ENCODE assay signal across 8 mouse cellular contexts in the genomic region with DNA sequence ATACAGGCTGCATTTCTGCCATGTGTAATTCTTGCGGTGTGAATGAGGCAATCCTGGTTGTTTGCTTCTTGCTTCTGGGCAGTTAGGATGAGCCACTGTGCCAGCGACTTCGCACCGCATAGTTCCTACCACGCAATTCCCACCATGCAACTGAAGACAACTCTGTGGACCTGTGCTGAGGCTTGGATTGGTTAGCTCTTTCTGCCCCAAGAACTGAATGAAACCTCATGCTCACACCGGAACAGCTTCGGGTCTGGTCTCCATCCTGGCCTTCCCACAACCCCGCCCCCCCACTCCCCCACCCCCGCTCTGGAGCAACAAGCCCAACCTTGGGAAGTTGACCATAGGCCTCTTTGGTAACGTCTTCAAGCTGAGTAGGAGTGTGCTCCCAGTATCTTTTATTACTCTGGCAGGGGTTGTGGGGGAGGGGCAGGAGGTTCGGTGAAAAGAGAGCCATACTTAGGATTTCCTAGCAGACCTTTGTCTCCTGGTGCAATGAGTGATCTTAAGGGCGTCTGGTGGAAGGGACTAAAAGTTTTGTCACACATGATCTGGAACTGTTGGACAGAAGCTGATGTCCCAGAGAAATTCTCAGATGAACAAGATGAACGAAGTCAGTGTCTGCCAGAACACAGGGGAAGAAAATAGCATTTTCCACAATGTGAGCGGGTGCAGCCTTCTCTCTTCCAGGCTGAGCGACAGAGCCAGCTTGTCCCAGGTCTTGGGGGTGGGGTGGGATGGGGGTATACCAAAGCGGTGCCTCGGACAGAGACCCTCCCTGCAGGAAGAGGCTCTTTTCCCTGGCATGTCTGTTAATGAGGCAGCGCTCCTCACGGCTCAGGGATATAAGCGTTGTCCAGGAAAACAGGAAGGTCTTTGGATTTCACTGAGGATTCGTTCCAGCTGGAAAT. TPM values are rescaled to one million over a fixed set of nuclear protein-coding genes. Genes with fewer than 3 reads are reported as not detected.
DNase-seq lines count a peak whose midpoint lies in the region; TF ChIP-seq lines count a peak whose summit lies in the region.

No protein-coding gene starts in this region.

- TF ChIP-seq POLR2A in embryonic fibroblast, embryonic 13.5 days (IDR thresholded peaks at IDR 0.05; ENCODE audit: low read depth, low read length), result 0 out of 2 replicates have a peak, but pooled peaks have one; percentile 17
- TF ChIP-seq POLR2A in myocyte (IDR thresholded peaks at IDR 0.05; ENCODE audit: insufficient read length, low read depth), result no peak

- no peaks in the 10 kb centered on the region for H3K36me3 ChIP-seq in limb, embryonic 10.5 days
- no peaks in the 10 kb centered on the region for H3K36me3 ChIP-seq in myocyte (ENCODE audit: control insufficient read depth, insufficient read depth)

- H3K79me2 ChIP-seq in myocyte (ENCODE audit: control insufficient read depth, insufficient read depth), result no peaks in the 10 kb centered on the region

- TF ChIP-seq CTCF in embryonic fibroblast, embryonic 13.5 days (IDR thresholded peaks at IDR 0.05; ENCODE audit: borderline replicate concordance, insufficient read depth, low read length), result no peak

- H3K4me3 ChIP-seq in embryonic fibroblast, embryonic 13.5 days (ENCODE audit: insufficient read depth, low read length), result no peak overlapping the region
- peak overlapping the region; percentile 34 for H3K4me3 ChIP-seq in limb, embryonic 10.5 days
- H3K4me3 ChIP-seq in myocyte, result peak overlapping the region; percentile 18

- H3K9me3 ChIP-seq in limb, embryonic 10.5 days (replicated peaks), result no peaks in the 10 kb centered on the region

- DNase-seq in lung, postnatal 10 days, result peak; percentile 31
- no peak for DNase-seq in lung, postnatal 36 days
- DNase-seq in heart, postnatal 14 days, result peak; percentile 11 to 44
- peak; percentile 51 for DNase-seq in limb, embryonic 10.5 days (ENCODE audit: low spot score)
- DNase-seq in Muller cell, postnatal 12 days (ENCODE audit: inconsistent ontology term), result no peak
- DNase-seq in spleen, postnatal 14 days (ENCODE audit: low spot score in 2 of 2), result no peak

- no peaks in the 10 kb centered on the region for H3K27me3 ChIP-seq in limb, embryonic 10.5 days (ENCODE audit: low read depth, poor library complexity, severe bottlenecking)
- H3K27me3 ChIP-seq in myocyte (ENCODE audit: control insufficient read depth, insufficient read depth, insufficient read length), result no peaks in the 10 kb centered on the region

- WGBS in limb, embryonic 10.5 days, result 40% methylated on average over 21 of the region's 21 CpGs

- H3K27ac ChIP-seq in embryonic fibroblast, embryonic 13.5 days (ENCODE audit: insufficient read depth, low read length), result peak overlapping the region; percentile 97
- peak overlapping the region; percentile 59 for H3K27ac ChIP-seq in limb, embryonic 10.5 days

- peak overlapping the region; percentile 95 for H3K4me2 ChIP-seq in myocyte (ENCODE audit: low read depth)

- peaks cover 4% of the 10 kb centered on the region for H3K4me1 ChIP-seq in embryonic fibroblast, embryonic 13.5 days (ENCODE audit: control insufficient read depth, insufficient read depth, low read length)
- H3K4me1 ChIP-seq in limb, embryonic 10.5 days, result peaks cover 14% of the 10 kb centered on the region

- intact Hi-C loops in heart, postnatal 14 days (cut with DNase I), result no loop called here

- H3ac ChIP-seq in myocyte (ENCODE audit: control insufficient read depth, insufficient read length), result no peak overlapping the region

TF ChIP-seq in myocyte, 11 proteins besides CTCF, POLR2A, EP300 and RAD21:
- no peak for TF ChIP-seq MYOG (IDR thresholded peaks at IDR 0.05; ENCODE audit: control insufficient read depth in 1 of 3, insufficient read depth in 1 of 3, insufficient read length in 2 of 3, low read depth in 2 of 3)
- no peak for TF ChIP-seq CEBPB (IDR thresholded peaks at IDR 0.05; ENCODE audit: insufficient read depth, poor library complexity, severe bottlenecking)
- no peak for TF ChIP-seq MYOD1 (IDR thresholded peaks at IDR 0.05; ENCODE audit: control insufficient read depth in 1 of 3, insufficient read length in 2 of 3, low read depth in 2 of 3)

RNA-seq across cellular contexts. Expression of gene Wdr89, which starts 32.1 kb away (rescaled TPM):
- polyA plus RNA-seq in embryonic fibroblast, embryonic 13.5 days (2011; ENCODE audit: insufficient read length, low read depth, missing spikeins), result 25.5 and 32.7 TPM in 2 replicates
- 1 to 10 TPM; 2.5 TPM for total RNA-seq in heart, postnatal 14 days (2021)
- 15.2 and 17.5 TPM in 2 replicates for polyA plus RNA-seq in limb, embryonic 10.5 days (2016; fragmentation: Nextera tagmentation; extraction: Ambion mirVana)
- polyA plus RNA-seq in myocyte (2012; fragmentation: generic; extraction: Trizol), result 25.9 TPM

RNA-seq across cellular contexts. Expression of gene Sgpp1, which starts 34.1 kb away (rescaled TPM):
- polyA plus RNA-seq in embryonic fibroblast, embryonic 13.5 days (2011; ENCODE audit: insufficient read length, low read depth, missing spikeins), result 27.9 TPM in 2 replicates
- total RNA-seq in heart, postnatal 14 days (2021), result 10 to 100 TPM; 17.9 TPM
- polyA plus RNA-seq in limb, embryonic 10.5 days (2016; fragmentation: Nextera tagmentation; extraction: Ambion mirVana), result 5.1 and 6.7 TPM in 2 replicates
- 4.9 TPM for polyA plus RNA-seq in myocyte (2012; fragmentation: generic; extraction: Trizol)

Comparison
In these comparisons a context has a peak if more than half of its experiments do, and no peak if none do; other contexts are left out.
1. DNase-seq: peak in lung, postnatal 10 days (single experiment), heart, postnatal 14 days (2 of 2) and limb, embryonic 10.5 days (single experiment); none in lung, postnatal 36 days (single experiment), Muller cell, postnatal 12 days (single experiment) and spleen, postnatal 14 days (0 of 2).